Mouse (Mus musculus) MEL (cell line): ENCODE measurements around the gene Trap1. TPM values are rescaled to one million over a fixed set of nuclear protein-coding genes. Genes with fewer than 3 reads are reported as not detected.
"Not testable (repeated sequence)": the region's sequence is repeated elsewhere in the genome, so short reads cannot be mapped to it uniquely, and the experiment has no call there.

Experiments used
- DNase-seq: peaks from one replicate; pipeline ENCODE4 v3.0.0; 2011; ENCODE audit warnings: low read depth, low spot score
- H3K27ac ChIP-seq: 2 replicates; pipeline ENCODE4 v1.5.1; 2012; ENCODE audit warnings: low read depth, mild to moderate bottlenecking, control low read depth, low read length, moderate library complexity; ENCODE audit not compliant: control insufficient read depth
- H3K27me3 ChIP-seq, 2 experiments: fragments of 150-350 bp in 1 of 2; sonication (generic) in 1 of 2; 2 replicates each; pipeline ENCODE4 v1.6.1; 2012; ENCODE audit warnings: low read length in 2 of 2, mild to moderate bottlenecking in 2 of 2, improper control_type of control experiment in 1 of 2, moderate library complexity in 1 of 2; ENCODE audit not compliant: insufficient read depth in 2 of 2, control insufficient read depth in 1 of 2
- H3K36me3 ChIP-seq, 2 experiments: 2 replicates each; pipeline ENCODE4 v1.6.1; 2012 to 2014; ENCODE audit warnings: low read length in 2 of 2, improper control_type of control experiment in 1 of 2, inconsistent platforms in 1 of 2, mild to moderate bottlenecking in 1 of 2; ENCODE audit not compliant: insufficient read depth in 2 of 2, control insufficient read depth in 1 of 2
- H3K4me1 ChIP-seq, 2 experiments: fragments of 150-350 bp in 1 of 2; sonication (generic) in 1 of 2; 2 replicates each; pipeline ENCODE4 v1.6.1; 2012; ENCODE audit warnings: low read length in 2 of 2, improper control_type of control experiment in 1 of 2, mild to moderate bottlenecking in 1 of 2; ENCODE audit not compliant: insufficient read depth in 2 of 2, control insufficient read depth in 1 of 2
- H3K4me3 ChIP-seq, 2 experiments: fragments of 150-350 bp in 1 of 2; sonication (generic) in 1 of 2; 2 replicates each; pipeline ENCODE4 v1.5.1; 2012; ENCODE audit warnings: low read depth in 2 of 2, low read length in 2 of 2, mild to moderate bottlenecking in 2 of 2, moderate library complexity in 2 of 2, control low read depth in 1 of 2, improper control_type of control experiment in 1 of 2; ENCODE audit not compliant: control insufficient read depth in 1 of 2, insufficient read depth in 1 of 2
- H3K79me2 ChIP-seq: 2 replicates; pipeline ENCODE4 v1.6.1; 2012; ENCODE audit warnings: mild to moderate bottlenecking, low read length, moderate library complexity; ENCODE audit not compliant: control insufficient read depth, poor library complexity, insufficient read depth
- H3K9ac ChIP-seq: 2 replicates; pipeline ENCODE4 v1.6.1; 2012; ENCODE audit warnings: low read depth, mild to moderate bottlenecking, control low read depth, low read length, moderate library complexity; ENCODE audit not compliant: control insufficient read depth, poor library complexity, severe bottlenecking
- H3K9me3 ChIP-seq: fragments of 150-350 bp; sonication (generic); replicated peaks from 2 replicates; pipeline ENCODE4 v1.6.1; 2012; ENCODE audit warnings: mild to moderate bottlenecking, low read length, improper control_type of control experiment, moderate library complexity; ENCODE audit not compliant: insufficient read depth
- BHLHE40 ChIP-seq: IDR thresholded peaks from 2 replicates; pipeline ENCODE4 v1.6.1; 2012; ENCODE audit warnings: low read depth, mild to moderate bottlenecking, inconsistent platforms, low read length, improper control_type of control experiment, borderline replicate concordance
- CHD2 ChIP-seq: IDR thresholded peaks from 2 replicates; pipeline ENCODE4 v1.6.1; 2011; ENCODE audit warnings: low read length, improper control_type of control experiment
- EP300 ChIP-seq, 2 experiments: IDR thresholded peaks; 2 replicates each; pipeline ENCODE4 v1.6.1; 2011; ENCODE audit warnings: improper control_type of control experiment in 2 of 2, low read length in 2 of 2, low read depth in 1 of 2, mild to moderate bottlenecking in 1 of 2
- ETS1 ChIP-seq: IDR thresholded peaks from 2 replicates; pipeline ENCODE4 v1.6.1; 2012; ENCODE audit warnings: low read depth, mild to moderate bottlenecking, inconsistent platforms, low read length, improper control_type of control experiment, moderate library complexity
- HCFC1 ChIP-seq: IDR thresholded peaks from 2 replicates; pipeline ENCODE4 v1.6.1; 2012; ENCODE audit warnings: low read depth, mild to moderate bottlenecking, inconsistent platforms, low read length, improper control_type of control experiment, moderate library complexity
- MAFK ChIP-seq: IDR thresholded peaks from 2 replicates; pipeline ENCODE4 v1.6.1; 2011; ENCODE audit warnings: low read depth, mild to moderate bottlenecking, low read length, improper control_type of control experiment, borderline replicate concordance
- MAX ChIP-seq: IDR thresholded peaks from 2 replicates; pipeline ENCODE4 v1.6.1; 2011; ENCODE audit warnings: low read length, improper control_type of control experiment
- MEF2A ChIP-seq: IDR thresholded peaks from 2 replicates; pipeline ENCODE4 v1.6.1; 2014; ENCODE audit warnings: low read depth, mild to moderate bottlenecking, inconsistent platforms, low read length, improper control_type of control experiment; ENCODE audit not compliant: poor library complexity, insufficient replicate concordance, severe bottlenecking; ENCODE audit errors: extremely low read depth
- MXI1 ChIP-seq: IDR thresholded peaks from 2 replicates; pipeline ENCODE4 v1.6.1; 2011; ENCODE audit warnings: mild to moderate bottlenecking, low read depth, low read length, improper control_type of control experiment
- MYC ChIP-seq: IDR thresholded peaks from 2 replicates; pipeline ENCODE4 v1.6.1; 2011; ENCODE audit warnings: low read depth, mild to moderate bottlenecking, low read length, improper control_type of control experiment, moderate library complexity
- NRF1 ChIP-seq: IDR thresholded peaks from 2 replicates; pipeline ENCODE4 v1.6.1; 2014; ENCODE audit warnings: low read depth, mild to moderate bottlenecking, inconsistent platforms, low read length, improper control_type of control experiment, moderate library complexity; ENCODE audit not compliant: poor library complexity, insufficient read depth, severe bottlenecking
- POLR2A ChIP-seq, 2 experiments: IDR thresholded peaks; 2 replicates each; pipeline ENCODE4 v1.6.1; 2011 to 2012; ENCODE audit warnings: low read length in 2 of 2, mild to moderate bottlenecking in 2 of 2, control low read depth in 1 of 2, improper control_type of control experiment in 1 of 2, low read depth in 1 of 2, moderate library complexity in 1 of 2; ENCODE audit not compliant: control insufficient read depth in 1 of 2, insufficient read depth in 1 of 2, poor library complexity in 1 of 2
- POLR2AphosphoS5 ChIP-seq: IDR thresholded peaks from 2 replicates; pipeline ENCODE4 v1.6.1; 2012; ENCODE audit warnings: low read depth, borderline replicate concordance, mild to moderate bottlenecking, inconsistent platforms, low read length, moderate library complexity, mixed read lengths
- RAD21 ChIP-seq: IDR thresholded peaks from 2 replicates; pipeline ENCODE4 v1.6.1; 2011; ENCODE audit warnings: mild to moderate bottlenecking, low read depth, low read length, improper control_type of control experiment
- RCOR1 ChIP-seq: IDR thresholded peaks from 2 replicates; pipeline ENCODE4 v1.6.1; 2012; ENCODE audit warnings: low read depth, mild to moderate bottlenecking, inconsistent platforms, low read length, improper control_type of control experiment
- SIN3A ChIP-seq: IDR thresholded peaks from 2 replicates; pipeline ENCODE4 v1.6.1; 2012; ENCODE audit warnings: low read length, improper control_type of control experiment, inconsistent platforms
- SMC3 ChIP-seq: IDR thresholded peaks from 2 replicates; pipeline ENCODE4 v1.6.1; 2011; ENCODE audit warnings: low read depth, low read length, improper control_type of control experiment
- TBP ChIP-seq: IDR thresholded peaks from 2 replicates; pipeline ENCODE4 v1.8.0; 2011; ENCODE audit warnings: low read depth, low read length, improper control_type of control experiment
- ZC3H11A ChIP-seq: IDR thresholded peaks from 2 replicates; pipeline ENCODE4 v1.6.1; 2012; ENCODE audit warnings: low read depth, mild to moderate bottlenecking, inconsistent platforms, low read length, improper control_type of control experiment
- polyA plus RNA-seq, 2 experiments: library from polyadenylated mRNA; stranded (reverse) in 1 of 2; unstranded in 1 of 2; fragments of >175 nt in 1 of 2; fragments of >200 nt in 1 of 2; gene quantifications; 2 replicates each; pipeline versions ENCODE4 v1.2.1 to v1.2.4; 2012; ENCODE audit warnings: low replicate concordance in 2 of 2, low read depth in 1 of 2; ENCODE audit not compliant: insufficient read length in 2 of 2, insufficient read depth in 1 of 2, missing spikeins in 1 of 2
- total RNA-seq: library from RNA; depleted of rRNA; stranded (reverse); fragments of 300-350 nt; gene quantifications from 2 replicates; pipeline ENCODE4 v1.2.3, GENCODE M21; 2012

The Trap1 gene
- total and polyA plus RNA-seq, 3 experiments, result 120 to 299 (median 214) TPM

GRCm38 (mm10) chr16:4080419-4080818 is 2.8 kb upstream of the Trap1 start:
- Histone ChIP-seq H3K4me1 (peaks cover 7 to 25% of the 10 kb centered on the region in 2 experiments), H3K36me3 (peaks cover 0 to 29% of the 10 kb centered on the region in 2 experiments; a peak in 3 of 4 replicates), H3K79me2 (peaks cover 21% of the 10 kb centered on the region)
- H3K27me3 ChIP-seq, H3K4me3 ChIP-seq, H3K9me3 ChIP-seq, H3K27ac ChIP-seq, H3K9ac ChIP-seq: not testable (repeated sequence)
- TF ChIP-seq ETS1 (peak; percentile 13; the same call in 1 of the 2 replicates), MEF2A (peak; percentile 61; the same call in 1 of the 2 replicates), TBP (peak; percentile 65)
- peak; percentile 21 for DNase-seq

DNA sequence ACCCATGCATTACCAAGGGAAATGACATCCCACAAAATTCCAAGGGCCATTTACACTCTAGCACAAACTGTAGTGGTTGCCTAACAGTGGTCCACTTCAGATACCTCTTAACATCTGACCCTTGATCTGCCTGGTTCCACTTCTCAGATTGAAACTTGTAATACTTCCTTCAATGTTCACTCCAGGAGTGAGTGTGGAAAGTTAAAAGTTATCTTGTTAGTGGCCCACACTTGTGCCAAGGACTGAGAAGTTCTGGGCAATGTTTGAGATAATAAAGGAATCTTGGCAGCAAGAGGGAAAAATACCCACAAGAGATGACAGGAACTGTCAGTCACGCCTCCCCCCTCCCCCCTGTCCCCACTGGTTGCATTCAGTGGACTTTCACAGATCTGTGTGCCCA is 2.0 kb upstream of the Trap1 start:
- Histone ChIP-seq H3K36me3 (peaks cover 0 to 33% of the 10 kb centered on the region in 2 experiments; a peak in 2 of 4 replicates), H3K4me3 (no peak overlapping the region), H3K27ac (no peak overlapping the region), H3K4me1 (peaks cover 10 to 28% of the 10 kb centered on the region in 2 experiments), H3K79me2 (peaks cover 23% of the 10 kb centered on the region), H3K27me3 (no peaks in the 10 kb centered on the region), H3K9me3 (no peaks in the 10 kb centered on the region), H3K9ac (no peak overlapping the region)
- no peak for TF ChIP-seq CHD2
- TF ChIP-seq SMC3, result no peak
- no peak for TF ChIP-seq RAD21
- no peak for TF ChIP-seq POLR2A (IDR thresholded peaks at IDR 0.05; ENCODE audit: control insufficient read depth in 1 of 2, insufficient read depth in 1 of 2, low read depth in 1 of 2, low read length in 2 of 2, poor library complexity in 1 of 2)
- no peak for DNase-seq

DNA sequence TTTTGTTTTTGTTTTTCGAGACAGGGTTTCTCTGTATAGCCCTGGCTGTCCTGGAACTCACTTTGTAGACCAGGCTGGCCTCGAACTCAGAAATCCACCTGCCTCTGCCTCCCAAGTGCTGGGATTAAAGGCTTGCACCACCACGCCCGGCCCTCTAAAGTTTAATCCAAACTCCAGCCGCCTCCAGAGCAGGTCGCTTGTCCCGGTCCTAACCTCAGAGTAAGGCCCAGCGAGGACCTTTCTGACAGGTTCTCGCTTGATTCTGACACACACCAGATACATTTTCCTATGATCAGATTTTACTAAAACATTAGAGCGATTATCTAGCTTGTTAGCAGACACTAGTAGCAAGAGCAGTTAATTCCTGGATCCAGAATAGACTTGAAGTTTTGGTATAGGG is 675 bp upstream of the Trap1 start:
- Histone ChIP-seq H3K9ac (peak overlapping the region; percentile 85), H3K4me1 (peaks cover 16 to 36% of the 10 kb centered on the region in 2 experiments), H3K79me2 (peaks cover 30% of the 10 kb centered on the region), H3K36me3 (peaks cover 0 to 46% of the 10 kb centered on the region in 2 experiments; a peak in 2 of 4 replicates), H3K4me3 (peak overlapping the region; percentile 93 to 95; a peak in 3 of 4 replicates)
- peak; percentile 38 for DNase-seq
- H3K27ac ChIP-seq, H3K9me3 ChIP-seq, H3K27me3 ChIP-seq: not testable (repeated sequence)

- Histone ChIP-seq H3K36me3 (peaks cover 0 to 37% of the 10 kb centered on the region in 2 experiments; a peak in 2 of 4 replicates), H3K79me2 (peaks cover 39% of the 10 kb centered on the region), H3K9me3 (no peaks in the 10 kb centered on the region), H3K27me3 (no peaks in the 10 kb centered on the region), H3K9ac (no peak overlapping the region), H3K4me1 (peaks cover 11 to 33% of the 10 kb centered on the region in 2 experiments), H3K4me3 (no peak overlapping the region; a peak in 1 of 4 replicates), H3K27ac (peak overlapping the region; percentile 24)
- peak; percentile 90 for DNase-seq
- TF ChIP-seq MAFK, result peak; percentile 83; the same call in 1 of the 2 replicates
- peak; percentile 81 for TF ChIP-seq ETS1
- TF ChIP-seq ZC3H11A, result no peak
- TF ChIP-seq HCFC1, result peak; percentile 47
- TF ChIP-seq SIN3A, result peak; percentile 72
- TF ChIP-seq NRF1, result no peak
- TF ChIP-seq RCOR1, result peak; percentile 99
- no peak for TF ChIP-seq RAD21
- TF ChIP-seq MXI1, result peak; percentile 68; the same call in 1 of the 2 replicates
- peak; percentile 96 for TF ChIP-seq BHLHE40
- TF ChIP-seq POLR2AphosphoS5, result no peak
- TF ChIP-seq MYC, result peak; percentile 69; the same call in 1 of the 2 replicates
- peak; percentile 91 for TF ChIP-seq EP300 (IDR thresholded peaks at IDR 0.05; ENCODE audit: low read depth in 1 of 2, low read length in 2 of 2)
- TF ChIP-seq MAX, result peak; percentile 59; the same call in 1 of the 2 replicates
- TF ChIP-seq MEF2A, result no peak
These were observed 2.8 kb downstream of the Trap1 start for GRCm38 (mm10) chr16:4074836-4075235.
